Mouse (Mus musculus) forebrain, embryonic 13.5 days (tissue): ENCODE data around the gene Nemf. TPM values are rescaled to one million over a fixed set of nuclear protein-coding genes. Genes with fewer than 3 reads are reported as not detected.
"Not testable (repeated sequence)": the region's sequence is repeated elsewhere in the genome, so short reads cannot be mapped to it uniquely, and the experiment has no call there.

ENCODE experiments used
- ATAC-seq: fragments of 200-750 bp; cut with Nextera tagmentation; 2 replicates; pipeline ENCODE4 v1.8.0; 2017
- H3K27ac ChIP-seq: fragments of 300-500 bp; sonication (generic); 2 replicates; pipeline ENCODE4 v1.5.1; 2015; ENCODE audit warnings: inconsistent platforms, mild to moderate bottlenecking, moderate library complexity
- H3K27me3 ChIP-seq: fragments of 300-500 bp; sonication (generic); 2 replicates; pipeline ENCODE4 v1.6.1; 2015; ENCODE audit warnings: mild to moderate bottlenecking, inconsistent platforms
- H3K36me3 ChIP-seq: fragments of 300-500 bp; sonication (generic); 2 replicates; pipeline ENCODE4 v1.6.1; 2015; ENCODE audit warnings: mild to moderate bottlenecking, inconsistent platforms; ENCODE audit not compliant: poor library complexity, severe bottlenecking
- H3K4me1 ChIP-seq: fragments of 300-500 bp; sonication (generic); 2 replicates; pipeline ENCODE4 v1.6.1; 2015; ENCODE audit warnings: inconsistent platforms
- H3K4me2 ChIP-seq: fragments of 300-500 bp; sonication (generic); 2 replicates; pipeline ENCODE4 v1.6.1; 2015; ENCODE audit warnings: inconsistent platforms, mild to moderate bottlenecking, moderate library complexity
- H3K4me3 ChIP-seq: fragments of 300-500 bp; sonication (generic); 2 replicates; pipeline ENCODE4 v1.5.1; 2015; ENCODE audit warnings: mild to moderate bottlenecking, inconsistent platforms
- H3K9ac ChIP-seq: fragments of 300-500 bp; sonication (generic); 2 replicates; pipeline ENCODE4 v1.6.1; 2015; ENCODE audit warnings: mild to moderate bottlenecking, inconsistent platforms
- H3K9me3 ChIP-seq: fragments of 300-500 bp; sonication (generic); replicated peaks from 2 replicates; pipeline ENCODE4 v1.6.1; 2016; ENCODE audit warnings: inconsistent platforms
- WGBS: fragments of 180-500 bp; shearing (Covaris S2); methylation state at CpG from one replicate; pipeline ENCODE4 v1.1.7; 2015; 5-methylcytosine and 5-hydroxymethylcytosine counted together
- polyA plus RNA-seq: library from polyadenylated mRNA; unstranded; fragments of >200 nt; fragmentation: Nextera tagmentation; extraction: Ambion mirVana; gene quantifications from 2 replicates; pipeline ENCODE4 v1.2.1, GENCODE M21; 2015

The Nemf gene
- polyA plus RNA-seq, 1 experiment from 2014 or later = 99.3 TPM

- Histone ChIP-seq H3K9ac (peak overlapping the region; percentile 70), H3K4me3 (peak overlapping the region; percentile 100), H3K4me2 (peak overlapping the region; percentile 82), H3K4me1 (peaks cover 30% of the 10 kb centered on the region), H3K27ac (peak overlapping the region; percentile 90), H3K9me3 (no peaks in the 10 kb centered on the region), H3K36me3 (no peaks in the 10 kb centered on the region), H3K27me3 (no peaks in the 10 kb centered on the region)
- under 1% methylated on average over 24 of the region's 24 CpGs for WGBS
- peak; percentile 93 for ATAC-seq
These were observed 14.5 kb upstream of the Nemf start for GRCm38 (mm10) chr12:69371421-69371853.

GRCm38 (mm10) chr12:69370936-69371335 is 14.0 kb upstream of the Nemf start:
- H3K27ac ChIP-seq = peak overlapping the region; percentile 90; the same call in 1 of the 2 replicates

GRCm38 (mm10) chr12:69367557-69367956 is 10.6 kb upstream of the Nemf start:
- H3K36me3 ChIP-seq = no peaks in the 10 kb centered on the region
- H3K4me1 ChIP-seq = peaks cover 4% of the 10 kb centered on the region; the same call in 1 of the 2 replicates
- no peak overlapping the region for H3K4me3 ChIP-seq
- WGBS = 76% methylated on average over 2 of the region's 2 CpGs
- H3K27ac ChIP-seq = no peak overlapping the region
- no peaks in the 10 kb centered on the region for H3K27me3 ChIP-seq
- no peak overlapping the region for H3K4me2 ChIP-seq
- H3K9ac ChIP-seq = no peak overlapping the region
- H3K9me3 ChIP-seq = no peaks in the 10 kb centered on the region
- no peak for ATAC-seq

More at GRCm38 (mm10) chr12:69370936-69371335, 14.0 kb upstream of the Nemf start:
- H3K9ac ChIP-seq = peak overlapping the region; percentile 70; the same call in 1 of the 2 replicates
- 14% methylated on average over 7 of the region's 7 CpGs for WGBS
- H3K4me3 ChIP-seq = peak overlapping the region; percentile 100
- no peaks in the 10 kb centered on the region for H3K27me3 ChIP-seq
- no peaks in the 10 kb centered on the region for H3K9me3 ChIP-seq
- no peaks in the 10 kb centered on the region for H3K36me3 ChIP-seq
- peak overlapping the region; percentile 82 for H3K4me2 ChIP-seq
- peaks cover 27% of the 10 kb centered on the region for H3K4me1 ChIP-seq
- ATAC-seq = no peak

GRCm38 (mm10) chr12:69366424-69366823 is 9.5 kb upstream of the Nemf start:
- Histone ChIP-seq H3K9me3 (no peaks in the 10 kb centered on the region), H3K4me1 (peaks cover 11% of the 10 kb centered on the region), H3K27ac (no peak overlapping the region), H3K27me3 (no peaks in the 10 kb centered on the region), H3K4me3 (no peak overlapping the region), H3K36me3 (no peaks in the 10 kb centered on the region), H3K4me2 (no peak overlapping the region), H3K9ac (no peak overlapping the region)
- no peak for ATAC-seq

DNA sequence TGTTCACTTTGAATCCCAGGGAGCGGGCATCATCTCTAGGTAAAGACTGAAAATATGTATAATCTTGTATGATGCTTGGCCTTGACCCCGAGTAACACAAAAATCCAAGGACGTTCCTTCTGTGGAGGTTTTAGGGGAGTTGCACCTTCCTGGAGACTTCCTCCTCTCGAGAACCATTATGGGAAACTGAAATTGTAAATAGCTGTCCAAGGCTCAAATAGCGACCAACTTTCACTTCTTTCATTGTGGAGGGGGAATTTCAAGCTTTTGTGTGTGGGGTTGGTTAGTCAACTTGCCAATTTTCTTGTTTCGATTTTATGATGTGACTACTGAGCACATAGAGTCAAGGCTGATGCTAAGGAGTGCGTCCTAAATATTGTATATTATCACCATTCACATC is 8.8 kb upstream of the Nemf start:
- peaks cover 11% of the 10 kb centered on the region for H3K4me1 ChIP-seq
- H3K36me3 ChIP-seq = no peaks in the 10 kb centered on the region
- no peak overlapping the region for H3K4me2 ChIP-seq
- WGBS = 84% methylated on average over 7 of the region's 7 CpGs
- no peaks in the 10 kb centered on the region for H3K9me3 ChIP-seq
- H3K27me3 ChIP-seq = no peaks in the 10 kb centered on the region
- no peak overlapping the region for H3K4me3 ChIP-seq
- ATAC-seq = no peak
- H3K9ac ChIP-seq = no peak overlapping the region
- H3K27ac ChIP-seq = no peak overlapping the region

GRCm38 (mm10) chr12:69363899-69364762 is 7.2 kb upstream of the Nemf start:
- no peaks in the 10 kb centered on the region for H3K9me3 ChIP-seq
- H3K4me3 ChIP-seq = peak overlapping the region; percentile 47
- H3K4me1 ChIP-seq = peaks cover 11% of the 10 kb centered on the region
- H3K36me3 ChIP-seq = no peaks in the 10 kb centered on the region
- no peaks in the 10 kb centered on the region for H3K27me3 ChIP-seq
- H3K9ac ChIP-seq = peak overlapping the region; percentile 54
- H3K27ac ChIP-seq = peak overlapping the region; percentile 37; the same call in 1 of the 2 replicates
- WGBS = 4% methylated on average over 32 of the region's 32 CpGs
- H3K4me2 ChIP-seq = peak overlapping the region; percentile 72
- no peak; the same call in 1 of the 2 replicates for ATAC-seq

- H3K36me3 ChIP-seq, H3K27me3 ChIP-seq, H3K27ac ChIP-seq, H3K9me3 ChIP-seq, H3K4me3 ChIP-seq, H3K4me2 ChIP-seq, H3K9ac ChIP-seq, ATAC-seq: not testable (repeated sequence)
- peaks cover 11% of the 10 kb centered on the region for H3K4me1 ChIP-seq
- WGBS = 96% methylated on average over 7 of the region's 7 CpGs
These were observed 6.1 kb upstream of the Nemf start for GRCm38 (mm10) chr12:69363110-69363509.

- Histone ChIP-seq H3K27me3 (no peaks in the 10 kb centered on the region), H3K9me3 (no peaks in the 10 kb centered on the region), H3K27ac (no peak overlapping the region), H3K4me2 (peak overlapping the region; percentile 72), H3K4me3 (no peak overlapping the region), H3K9ac (no peak overlapping the region), H3K4me1 (peaks cover 11% of the 10 kb centered on the region), H3K36me3 (no peaks in the 10 kb centered on the region)
- no peak for ATAC-seq
- WGBS = 44% methylated on average over 4 of the region's 4 CpGs
These were observed 5.4 kb upstream of the Nemf start for GRCm38 (mm10) chr12:69362388-69362787.

- H3K36me3 ChIP-seq = no peaks in the 10 kb centered on the region
- H3K9ac ChIP-seq = peak overlapping the region; percentile 67
- peaks cover 11% of the 10 kb centered on the region for H3K4me1 ChIP-seq
- ATAC-seq = no peak
- peak overlapping the region; percentile 72 for H3K4me2 ChIP-seq
- 4% methylated on average over 10 of the region's 10 CpGs for WGBS
- H3K27ac ChIP-seq = peak overlapping the region; percentile 89
- H3K27me3 ChIP-seq = no peaks in the 10 kb centered on the region
- H3K9me3 ChIP-seq = no peaks in the 10 kb centered on the region
- peak overlapping the region; percentile 58 for H3K4me3 ChIP-seq
These were observed 5.0 kb upstream of the Nemf start for GRCm38 (mm10) chr12:69361919-69362318.

DNA sequence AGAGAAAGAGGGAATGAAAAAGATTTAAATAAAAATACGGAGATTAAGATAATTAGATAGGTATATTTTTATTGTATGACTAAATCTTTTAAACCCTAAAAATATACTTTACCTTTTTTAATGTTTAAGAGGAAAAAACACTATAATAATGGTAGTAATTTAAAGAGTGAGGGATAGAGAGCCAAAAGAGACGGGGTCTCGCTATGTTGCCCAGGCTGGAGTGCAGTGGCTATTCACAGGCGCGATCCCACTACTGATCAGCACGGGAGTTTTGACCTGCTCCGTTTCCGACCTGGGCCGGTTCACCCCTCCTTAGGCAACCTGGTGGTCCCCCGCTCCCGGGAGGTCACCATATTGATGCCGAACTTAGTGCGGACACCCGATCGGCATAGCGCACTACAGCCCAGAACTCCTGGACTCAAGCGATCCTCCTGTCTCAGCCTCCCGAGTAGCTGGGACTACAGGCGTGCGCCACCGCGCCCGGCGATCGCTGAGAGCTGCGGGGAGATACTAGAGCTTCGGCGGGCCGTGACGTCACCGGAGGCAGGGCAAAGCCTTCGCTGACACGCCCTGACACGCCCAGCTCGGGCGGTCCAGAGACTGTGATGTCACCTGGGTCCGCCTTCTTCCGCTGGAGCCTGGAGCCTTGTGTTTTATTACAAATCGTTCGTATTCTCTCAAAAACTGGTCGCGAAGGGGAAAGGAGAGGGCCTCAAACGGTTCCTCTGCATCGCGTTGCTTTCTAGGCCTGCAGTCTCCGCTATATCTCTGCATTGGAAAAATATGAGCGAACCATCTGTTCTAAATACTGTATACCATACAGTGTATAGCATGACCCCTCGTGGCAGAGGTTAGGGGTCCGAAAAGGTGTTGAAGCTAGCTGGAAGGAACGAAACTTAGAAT is 4.3 kb upstream of the Nemf start:
- peak overlapping the region; percentile 67 for H3K9ac ChIP-seq
- not testable (repeated sequence) for H3K9me3 ChIP-seq, H3K27me3 ChIP-seq, H3K36me3 ChIP-seq
- H3K4me1 ChIP-seq = peaks cover 12% of the 10 kb centered on the region
- peak; percentile 96 for ATAC-seq
- H3K4me2 ChIP-seq = peak overlapping the region; percentile 72
- peak overlapping the region; percentile 89 for H3K27ac ChIP-seq
- WGBS = under 1% methylated on average over 40 of the region's 50 CpGs
- H3K4me3 ChIP-seq = peak overlapping the region; percentile 58

DNA sequence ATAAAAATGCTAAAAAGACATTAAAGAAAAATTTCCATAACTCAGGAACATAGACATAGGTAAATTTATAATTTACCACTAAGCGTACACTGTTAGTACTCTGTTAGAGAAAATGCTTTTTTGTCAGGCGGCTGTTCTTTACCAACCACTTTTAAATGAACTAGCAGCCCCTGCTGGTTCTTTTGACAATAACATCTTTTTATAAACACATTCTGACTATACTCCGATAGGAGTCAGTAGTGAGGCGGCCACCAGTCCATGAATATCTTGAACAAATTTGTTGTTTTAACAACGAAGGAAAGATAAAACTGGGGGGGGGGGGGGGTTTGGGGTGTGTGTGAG is 3.7 kb upstream of the Nemf start:
- Histone ChIP-seq H3K27ac (no peak overlapping the region), H3K9me3 (no peaks in the 10 kb centered on the region), H3K27me3 (no peaks in the 10 kb centered on the region), H3K4me1 (peaks cover 17% of the 10 kb centered on the region), H3K9ac (no peak overlapping the region), H3K4me2 (no peak overlapping the region), H3K4me3 (no peak overlapping the region), H3K36me3 (no peaks in the 10 kb centered on the region)
- 19% methylated on average over 5 of the region's 5 CpGs for WGBS
- no peak for ATAC-seq

DNA sequence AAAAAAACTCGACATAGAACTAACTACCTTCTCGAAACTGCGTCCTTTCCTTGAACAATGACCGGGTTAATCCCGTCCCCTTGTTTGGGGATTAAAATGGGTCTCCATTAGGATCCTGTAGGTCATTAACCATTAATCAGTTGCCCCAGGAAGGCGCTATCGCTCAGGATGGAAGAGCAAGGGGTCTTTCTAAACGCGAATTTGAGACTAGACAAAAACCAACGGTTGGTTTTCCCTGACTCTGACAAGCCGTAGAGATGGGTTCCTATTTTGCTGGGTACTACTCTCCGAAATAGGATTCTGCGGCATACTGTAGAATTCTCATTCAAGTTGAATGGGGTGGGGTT is 308 bp upstream of the Nemf start:
- H3K27ac ChIP-seq = no peak overlapping the region
- no peak for ATAC-seq

More for the DNA sequence above, 308 bp upstream of the Nemf start:
- 4% methylated on average over 13 of the region's 13 CpGs for WGBS
- Histone ChIP-seq H3K4me1 (peaks cover 16% of the 10 kb centered on the region), H3K4me2 (peak overlapping the region; percentile 88), H3K36me3 (peaks cover 23% of the 10 kb centered on the region), H3K9me3 (no peaks in the 10 kb centered on the region), H3K27me3 (no peaks in the 10 kb centered on the region), H3K9ac (peak overlapping the region; percentile 82), H3K4me3 (peak overlapping the region; percentile 78)
